Mouse (Mus musculus): ENCODE measurements around the gene Vps39.
A peak's percentile ranks its signal among the peaks of the same experiment; 100 is the strongest.

Gene Vps39

GRCm38 (mm10) chr2:120296160-120296559, 56.8 kb downstream of the Vps39 start:
- no peak for DNase-seq (ENCODE audit: low spot score in 2 of 2)

- DNase-seq (ENCODE audit: low spot score in 2 of 2), result no peak
Observed at GRCm38 (mm10) chr2:120291471-120292078, 61.4 kb downstream of the Vps39 start.

GRCm38 (mm10) chr2:120288995-120289394, 63.9 kb downstream of the Vps39 start, which contains the start of gene Pla2g4d:
Gene Pla2g4d (minus strand): TSS chr2:120289197.
- no peak for DNase-seq (ENCODE audit: low spot score in 2 of 2)

GRCm38 (mm10) chr2:120288401-120288800, 64.5 kb downstream of the Vps39 start:
- no peak for DNase-seq (ENCODE audit: low spot score in 2 of 2)

- DNase-seq (ENCODE audit: low spot score in 2 of 2), result no peak
Observed at GRCm38 (mm10) chr2:120285639-120286038, 67.3 kb downstream of the Vps39 start.

GRCm38 (mm10) chr2:120284705-120285104, 68.2 kb downstream of the Vps39 start:
- no peak for DNase-seq (ENCODE audit: low spot score in 2 of 2)

GRCm38 (mm10) chr2:120284094-120284493, 68.8 kb downstream of the Vps39 start:
- no peak for DNase-seq (ENCODE audit: low spot score in 2 of 2)

- no peak for DNase-seq (ENCODE audit: low spot score in 2 of 2)
Observed at GRCm38 (mm10) chr2:120283550-120283949, 69.4 kb downstream of the Vps39 start.

GRCm38 (mm10) chr2:120281221-120281620, 71.7 kb downstream of the Vps39 start:
- DNase-seq (ENCODE audit: low spot score in 2 of 2), result no peak

GRCm38 (mm10) chr2:120279961-120280360, 73.0 kb downstream of the Vps39 start:
- peak in 1 of 2 experiments; percentile 39 for DNase-seq (ENCODE audit: low spot score in 2 of 2)

- no peak for DNase-seq (ENCODE audit: low spot score in 2 of 2)
Observed at GRCm38 (mm10) chr2:120276951-120277350, 76.0 kb downstream of the Vps39 start.

- peak in 1 of 2 experiments; percentile 17 for DNase-seq (ENCODE audit: low spot score in 2 of 2)
Observed at GRCm38 (mm10) chr2:120268635-120269034, 84.3 kb downstream of the Vps39 start.

All from thymus, postnatal 10 days (tissue).